Mouse (Mus musculus): Measurements from ENCODE around the gene Best1.

Gene Best1

DNA sequence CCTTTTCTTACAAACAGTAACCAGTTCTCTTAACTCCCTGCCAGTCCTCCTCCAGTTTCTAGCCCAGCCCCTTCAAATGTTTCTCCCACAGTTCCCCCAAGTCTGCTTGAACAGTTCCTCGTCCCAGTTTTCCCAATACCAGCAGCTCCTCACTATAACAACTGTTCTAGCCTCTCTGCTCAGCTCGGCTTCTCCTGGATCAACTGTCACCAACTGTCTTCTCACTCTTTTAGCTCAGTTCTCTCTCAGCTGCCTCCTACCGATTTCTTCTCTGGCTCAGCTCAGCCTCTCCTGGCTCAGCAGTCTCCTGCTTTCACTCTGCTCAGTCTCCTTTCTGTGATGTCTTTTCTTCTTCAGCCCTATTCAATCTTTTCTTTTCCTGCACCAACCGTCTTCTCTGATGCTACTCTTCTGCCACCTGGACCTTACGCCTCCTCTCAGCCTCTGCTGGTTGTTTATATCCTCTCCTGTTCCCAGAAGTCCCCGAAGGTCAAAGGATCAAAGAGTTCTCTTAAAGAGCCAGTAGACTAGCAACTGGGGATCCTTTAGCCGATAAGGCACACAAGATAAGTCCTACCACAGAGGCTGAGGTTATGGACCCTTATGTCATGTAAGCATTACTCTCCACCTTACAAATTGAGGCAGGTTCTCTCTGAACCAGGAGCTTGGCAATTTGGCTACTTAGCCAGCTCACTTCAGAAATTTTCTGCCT is 37.1 kb downstream of the Best1 start:
- DNase-seq (ENCODE audit: low spot score in 2 of 2) = no peak

DNA sequence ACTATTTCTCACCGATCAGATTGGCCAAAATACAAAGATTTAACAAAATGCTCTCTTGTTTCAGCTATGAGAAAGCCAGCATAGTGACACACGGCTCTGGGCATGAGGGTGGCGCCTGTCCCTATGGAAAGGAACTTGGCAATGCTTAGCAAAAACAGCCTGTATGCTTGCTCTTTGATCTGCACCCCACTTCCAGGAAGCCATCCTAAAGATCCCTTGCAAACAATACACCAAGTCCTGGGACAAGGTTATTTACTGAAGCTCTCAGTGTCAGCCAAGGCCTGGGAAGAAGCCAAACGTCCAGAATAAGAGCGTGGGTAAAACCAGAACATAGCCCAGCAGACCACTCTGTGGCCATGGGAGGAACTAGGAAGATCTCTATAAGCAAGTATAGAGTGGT is 40.7 kb downstream of the Best1 start:
- no peak for DNase-seq (ENCODE audit: low spot score in 2 of 2)

DNA sequence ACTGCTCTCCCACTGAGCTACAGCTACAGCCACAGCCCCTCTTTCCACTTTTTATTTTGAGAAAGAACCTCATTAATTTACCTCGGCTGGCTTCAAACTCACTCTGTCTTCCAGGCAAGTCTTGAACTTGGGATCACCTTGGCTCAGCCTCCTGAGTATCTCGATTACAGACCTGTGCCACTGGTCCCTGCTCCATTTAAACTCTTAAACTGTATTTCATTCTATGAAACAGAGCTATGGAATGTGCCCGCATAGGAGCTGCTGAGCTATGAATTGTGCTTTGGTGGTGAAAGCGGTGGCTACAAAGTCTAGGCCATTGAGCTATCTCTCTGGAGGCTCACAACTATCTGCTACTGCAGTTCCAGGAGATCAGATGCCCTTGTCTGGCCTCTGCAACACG is 43.5 kb downstream of the Best1 start:
- no peak for DNase-seq (ENCODE audit: low spot score in 2 of 2)

DNA sequence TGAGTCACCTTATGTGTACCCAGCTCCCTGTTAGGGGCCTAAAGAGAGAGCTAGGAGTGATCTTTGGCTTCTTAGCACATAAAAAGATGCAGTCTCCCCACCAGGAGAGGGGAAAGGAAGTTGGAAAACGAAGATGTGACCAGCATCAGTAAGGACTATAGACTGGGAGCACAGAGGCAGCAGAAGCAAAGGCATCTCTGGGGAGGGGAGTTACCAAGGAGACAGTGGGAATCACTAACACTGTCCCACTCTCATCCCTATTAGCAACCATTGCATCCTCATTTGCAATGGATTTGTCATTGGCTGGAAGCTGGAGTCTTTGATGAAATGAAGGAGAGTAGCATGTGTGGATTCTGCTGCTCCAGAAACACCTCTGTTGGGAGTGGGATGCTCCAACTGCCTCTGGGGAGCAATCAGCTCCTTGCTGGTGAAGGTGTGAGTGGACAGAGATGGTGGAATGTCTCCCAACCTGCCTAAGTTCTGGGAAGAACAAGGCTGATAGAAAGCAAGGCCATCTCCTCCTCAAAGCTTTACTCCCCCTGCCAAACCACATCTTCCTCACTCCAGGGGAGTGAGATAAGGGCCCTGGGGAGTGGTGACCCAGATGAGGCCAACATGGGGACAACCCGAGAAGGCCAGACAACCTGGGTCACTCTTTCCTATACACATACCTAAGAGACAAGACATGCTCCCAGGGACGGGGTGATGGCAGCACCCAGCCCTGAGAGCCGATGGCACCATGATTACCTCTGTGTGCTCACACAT is 44.6 kb downstream of the Best1 start:
- DNase-seq (ENCODE audit: low spot score in 2 of 2) = no peak

DNA sequence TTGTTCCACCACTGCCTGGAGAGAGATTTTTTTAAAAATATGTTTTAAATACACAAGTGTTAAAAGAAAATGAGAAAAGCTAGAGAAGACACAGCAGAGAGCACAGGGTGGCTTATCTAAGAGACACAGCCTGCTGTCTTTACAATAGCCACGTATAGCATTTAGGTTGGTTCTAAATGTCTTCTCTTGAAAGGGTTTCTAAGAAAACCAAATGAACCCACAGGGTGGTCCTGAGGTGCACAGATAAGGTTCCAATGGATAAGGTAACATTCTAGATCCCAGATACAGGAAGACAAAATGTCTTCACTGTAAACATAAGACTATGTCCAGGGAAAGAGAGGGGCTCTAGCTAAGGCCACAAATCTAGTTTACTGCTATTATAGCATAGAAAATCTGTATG is 46.0 kb downstream of the Best1 start:
- DNase-seq (ENCODE audit: low spot score in 2 of 2) = no peak

DNA sequence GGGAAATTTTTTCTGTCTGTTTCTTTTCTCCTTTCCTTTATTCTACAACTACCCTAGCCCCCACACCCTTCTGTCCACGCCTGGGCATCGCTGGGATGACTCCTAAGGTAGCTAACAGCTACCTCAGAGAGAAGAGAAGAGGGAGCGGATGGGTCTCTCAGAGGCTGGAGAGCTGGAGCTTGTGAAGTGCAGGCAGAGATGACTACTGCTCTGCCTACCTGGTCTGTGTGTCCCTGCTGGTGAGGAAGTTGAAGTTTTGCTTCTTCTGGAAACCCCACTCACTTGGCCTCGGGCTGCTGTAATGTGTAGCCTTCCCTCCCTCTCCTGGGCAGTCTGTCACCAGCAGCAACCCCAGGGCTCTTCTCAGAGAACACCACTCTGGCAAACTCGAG is 46.6 kb downstream of the Best1 start:
- DNase-seq (ENCODE audit: low spot score in 2 of 2) = no peak

DNA sequence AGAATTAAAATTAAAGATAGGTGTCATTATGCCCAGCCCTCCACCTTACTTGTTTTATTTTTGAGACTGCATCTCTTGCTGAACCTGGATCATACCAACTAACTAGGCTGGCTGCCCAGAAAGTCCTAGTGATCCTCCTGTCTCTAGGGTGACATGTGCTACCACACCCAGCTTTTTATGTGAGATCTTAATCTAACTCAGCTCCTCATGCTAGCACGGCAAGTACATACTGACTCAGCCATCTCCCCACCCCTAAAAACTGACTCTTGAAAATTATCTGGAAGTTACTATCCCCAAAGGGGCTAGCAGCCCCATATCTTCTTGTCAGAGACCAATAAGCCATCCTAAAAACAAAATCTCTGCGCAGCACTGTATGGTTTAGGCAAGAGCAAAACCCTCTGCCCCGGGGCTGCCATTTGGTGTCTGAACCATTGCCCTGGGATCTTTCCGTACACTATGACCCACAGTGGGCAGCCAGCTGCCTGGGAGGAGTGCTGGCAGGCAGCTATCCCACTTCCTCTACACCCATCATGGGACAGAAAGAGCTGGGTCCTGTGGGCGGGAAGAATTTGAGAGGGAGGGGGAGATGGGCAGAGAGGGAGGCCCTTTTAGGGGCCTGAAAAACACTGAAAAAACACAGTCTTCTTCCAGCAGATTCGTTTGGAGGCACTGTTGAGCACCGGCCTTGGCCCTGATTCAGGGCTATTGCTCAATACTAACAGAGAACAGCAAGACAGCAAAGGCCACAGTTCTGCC is 47.2 kb downstream of the Best1 start:
- DNase-seq (ENCODE audit: low spot score in 2 of 2) = peak in 1 of 2 experiments; percentile 24

DNA sequence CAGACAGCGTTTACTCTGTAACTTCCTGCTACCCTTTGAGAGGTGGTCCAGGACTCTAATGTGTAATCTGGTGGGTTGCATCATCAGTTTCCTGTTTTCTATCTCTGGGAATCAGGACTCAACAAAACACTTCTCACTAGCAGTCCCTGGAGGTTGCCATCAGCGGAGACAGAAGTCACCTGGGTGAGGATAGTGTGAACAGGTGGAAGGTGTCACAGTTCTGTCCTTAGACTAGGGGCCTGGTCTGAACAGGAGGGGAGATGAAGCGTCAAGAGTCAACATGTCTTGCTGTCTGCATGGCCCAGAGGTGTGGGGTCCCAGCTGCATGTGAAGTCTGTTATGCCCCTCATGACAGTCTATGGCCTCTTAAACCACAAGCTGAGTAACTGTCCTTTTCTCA is 48.5 kb downstream of the Best1 start:
- DNase-seq (ENCODE audit: low spot score in 2 of 2) = no peak

DNA sequence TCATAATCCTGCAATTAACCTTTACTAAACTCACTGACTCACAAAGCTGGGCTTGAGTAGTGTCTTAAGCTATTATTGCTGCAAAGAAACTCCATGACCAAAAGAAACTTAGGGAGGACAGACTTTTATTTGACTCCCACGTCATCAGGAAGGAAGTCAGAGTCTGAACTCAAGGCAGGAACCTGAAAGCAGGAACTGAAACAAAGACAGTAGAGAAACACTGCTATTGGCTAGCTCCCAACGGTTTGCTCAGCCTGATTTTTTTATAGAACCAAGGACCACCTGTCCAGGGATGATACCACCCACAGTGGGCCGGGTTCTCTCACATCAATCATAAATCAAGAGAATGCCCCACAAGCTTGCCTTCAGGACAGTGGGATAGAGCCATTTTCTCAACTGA is 49.0 kb downstream of the Best1 start:
- no peak for DNase-seq (ENCODE audit: low spot score in 2 of 2)

DNA sequence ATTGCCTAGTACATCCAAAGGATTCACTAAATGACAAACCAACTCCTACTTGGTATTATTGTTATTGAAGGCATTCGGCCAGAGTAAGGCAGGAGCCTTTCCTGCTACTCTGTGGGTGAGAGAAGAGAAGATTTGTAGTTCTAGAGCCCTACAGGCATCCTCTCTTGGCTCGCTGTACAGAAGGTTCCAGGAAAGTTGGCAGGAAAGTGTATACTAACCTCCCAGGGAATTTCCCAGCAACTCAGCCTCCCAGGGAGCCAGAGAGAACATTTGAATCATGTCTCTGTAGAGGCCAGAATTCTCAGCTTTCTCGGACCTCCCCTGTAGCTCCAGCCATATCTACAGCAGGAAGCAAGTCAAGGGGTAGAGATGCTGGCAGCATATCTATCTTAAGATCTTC is 54.4 kb downstream of the Best1 start:
- no peak for DNase-seq (ENCODE audit: low spot score in 2 of 2)

DNA sequence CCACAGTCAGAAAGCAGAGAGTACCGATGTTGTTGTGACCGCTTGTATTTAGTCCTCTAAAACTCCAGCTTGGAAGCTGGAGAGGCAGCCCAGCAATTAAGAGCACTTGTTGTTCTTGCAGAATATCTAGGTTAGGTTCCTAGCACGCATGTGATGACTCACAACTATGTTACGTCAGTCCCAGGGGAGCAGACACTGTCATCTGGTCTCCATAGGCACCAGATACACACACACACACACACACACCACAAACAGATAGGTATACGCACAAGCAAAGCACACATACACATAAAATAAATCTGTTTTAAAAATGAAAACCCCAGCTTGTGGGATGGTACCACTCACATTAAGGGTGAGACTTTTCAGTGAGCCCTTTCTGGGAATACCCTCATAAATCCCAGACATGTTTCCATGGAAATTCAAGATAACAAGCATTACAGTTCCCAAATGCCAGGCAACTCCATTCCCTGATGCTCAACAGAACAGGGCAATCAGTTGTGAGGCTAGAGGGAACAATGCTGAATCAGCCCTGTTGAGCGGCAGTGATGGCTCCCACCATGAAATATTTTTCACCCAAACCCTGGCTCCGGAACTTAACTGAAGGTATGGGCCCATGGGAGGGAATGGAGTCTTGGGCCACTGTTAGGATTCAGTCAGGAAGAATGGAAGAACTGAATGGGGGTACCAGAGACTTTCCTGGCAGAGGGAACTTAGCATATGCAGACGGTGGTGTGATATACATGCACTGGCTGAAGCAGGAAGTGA is 55.5 kb downstream of the Best1 start:
- DNase-seq (ENCODE audit: low spot score in 2 of 2) = no peak

DNA sequence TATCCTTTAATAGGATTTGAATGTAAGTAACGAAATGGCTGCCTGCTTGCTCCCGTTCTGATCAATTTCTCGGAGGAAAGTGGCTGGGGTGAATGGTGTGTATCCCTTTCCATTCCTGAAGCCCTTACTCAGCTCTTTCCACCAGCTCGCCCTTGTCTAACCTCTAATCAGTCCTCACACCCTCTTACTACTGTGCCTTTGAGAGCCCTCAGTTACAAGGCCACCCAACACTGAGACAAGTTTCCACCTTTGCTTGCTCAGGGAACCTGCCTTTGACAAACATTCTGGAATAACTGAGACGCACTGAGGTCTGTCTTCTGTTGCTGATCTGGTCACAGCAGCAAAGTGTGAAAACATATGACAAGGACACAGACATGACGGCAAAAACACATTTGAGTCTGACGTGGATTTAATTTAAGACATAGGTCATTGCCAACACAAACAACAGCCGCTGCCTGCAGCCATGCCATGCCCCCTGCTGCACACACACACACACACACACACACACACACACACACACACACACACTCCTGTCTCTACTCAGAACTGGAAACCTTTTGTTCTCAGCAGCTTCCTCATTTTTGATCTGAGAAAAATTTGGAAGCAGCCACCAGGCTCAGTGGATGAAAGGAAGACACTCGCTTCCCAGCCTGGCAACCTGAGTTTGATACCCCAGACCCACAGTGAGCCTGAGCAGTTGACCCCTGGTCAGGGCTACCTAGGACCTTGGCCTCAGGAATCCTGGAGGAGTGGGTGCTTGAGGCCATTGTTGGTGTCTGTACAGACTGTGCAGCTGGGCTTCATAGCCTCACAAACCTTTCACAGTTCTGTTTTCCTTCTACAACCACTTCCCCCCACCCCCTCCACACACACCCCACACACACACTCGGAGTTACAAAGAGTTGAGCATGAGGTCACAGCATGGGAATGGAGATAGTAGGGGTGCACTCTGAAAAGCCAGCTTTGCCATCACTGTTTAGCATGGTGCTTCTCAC is 58.6 kb downstream of the Best1 start:
- DNase-seq (ENCODE audit: low spot score in 2 of 2) = no peak

DNA sequence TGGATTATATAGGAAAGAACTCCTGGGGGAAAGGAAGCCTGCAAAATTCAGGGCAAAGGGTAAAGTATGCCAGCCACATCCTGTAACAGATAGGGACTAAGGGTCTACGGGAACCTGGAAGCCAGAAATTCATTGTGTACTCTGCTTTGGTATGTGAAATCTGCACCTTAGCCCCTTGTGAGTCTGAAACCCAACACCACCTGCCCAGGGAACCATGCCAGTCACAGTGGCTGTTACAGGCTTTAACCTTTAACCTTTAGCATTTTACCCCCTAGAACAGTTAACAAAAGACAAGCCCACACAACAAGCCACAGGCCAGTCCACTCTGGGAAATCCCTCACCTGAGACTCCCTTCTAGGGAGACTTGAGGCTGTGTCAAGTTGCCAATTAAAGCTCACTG is 59.6 kb downstream of the Best1 start:
- DNase-seq (ENCODE audit: low spot score in 2 of 2) = no peak

DNA sequence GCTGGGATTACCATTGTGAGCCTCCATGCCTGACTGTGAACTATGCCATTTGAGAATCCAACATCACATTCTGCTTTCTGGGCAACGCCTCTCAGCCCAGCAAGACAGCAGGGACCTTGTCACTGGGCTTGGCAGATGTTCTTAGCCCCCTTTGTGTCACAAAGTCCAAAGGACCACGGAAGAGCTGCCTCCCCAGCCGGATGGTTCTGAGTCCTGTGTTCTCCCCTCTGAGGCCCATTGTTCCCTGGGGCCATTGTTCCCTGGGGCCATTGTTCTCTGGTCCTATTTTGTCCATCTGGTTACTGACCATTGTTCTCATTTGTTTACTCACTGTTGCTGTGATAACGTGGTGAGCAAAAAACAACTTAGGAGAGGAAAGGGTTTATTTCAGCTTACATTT is 60.5 kb downstream of the Best1 start:
- no peak for DNase-seq (ENCODE audit: low spot score in 2 of 2)

DNA sequence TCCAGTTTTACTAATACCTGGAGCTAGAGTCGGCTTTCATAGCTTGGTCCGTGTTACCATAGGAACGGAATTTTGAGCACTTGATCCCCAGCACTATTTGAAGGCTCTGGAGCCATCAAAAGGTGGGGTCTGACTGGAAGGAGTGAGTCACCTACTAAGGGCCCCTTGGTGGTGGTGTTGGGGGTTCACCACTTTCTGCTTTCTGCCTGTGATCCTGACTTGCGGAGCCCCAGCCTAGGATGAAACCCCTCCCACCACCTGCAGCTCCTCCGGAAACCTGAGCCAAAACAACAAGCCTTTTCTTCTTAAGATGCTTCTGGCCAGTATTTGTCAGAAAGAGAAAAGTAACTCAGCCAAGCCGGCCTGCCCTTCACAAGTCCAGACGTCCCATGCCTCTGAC is 61.6 kb downstream of the Best1 start:
- DNase-seq (ENCODE audit: low spot score in 2 of 2) = no peak

DNA sequence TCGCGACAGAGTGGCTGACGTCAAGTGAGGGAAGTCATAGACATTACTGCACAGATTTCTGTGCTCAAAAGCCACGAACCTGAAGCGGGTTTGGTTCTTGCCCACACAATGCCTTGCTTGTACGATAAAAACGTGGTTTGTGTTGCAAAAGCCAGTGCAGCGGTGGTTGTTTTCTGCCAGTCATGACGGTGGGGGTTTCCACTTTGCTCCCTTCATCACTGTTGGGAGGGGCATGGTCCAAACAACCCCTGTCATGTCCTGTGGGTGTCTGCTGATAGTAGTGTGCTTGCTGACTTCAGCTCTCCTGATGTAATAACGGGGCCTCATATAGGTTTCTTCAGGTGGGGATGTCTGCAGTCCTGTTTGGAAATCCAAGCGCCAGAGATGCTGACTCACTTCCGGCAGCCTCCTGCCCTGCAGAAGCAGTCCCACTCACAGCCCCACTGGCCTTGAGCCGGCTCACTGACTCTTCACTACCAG is 62.6 kb downstream of the Best1 start:
- DNase-seq (ENCODE audit: low spot score in 2 of 2) = no peak

DNA sequence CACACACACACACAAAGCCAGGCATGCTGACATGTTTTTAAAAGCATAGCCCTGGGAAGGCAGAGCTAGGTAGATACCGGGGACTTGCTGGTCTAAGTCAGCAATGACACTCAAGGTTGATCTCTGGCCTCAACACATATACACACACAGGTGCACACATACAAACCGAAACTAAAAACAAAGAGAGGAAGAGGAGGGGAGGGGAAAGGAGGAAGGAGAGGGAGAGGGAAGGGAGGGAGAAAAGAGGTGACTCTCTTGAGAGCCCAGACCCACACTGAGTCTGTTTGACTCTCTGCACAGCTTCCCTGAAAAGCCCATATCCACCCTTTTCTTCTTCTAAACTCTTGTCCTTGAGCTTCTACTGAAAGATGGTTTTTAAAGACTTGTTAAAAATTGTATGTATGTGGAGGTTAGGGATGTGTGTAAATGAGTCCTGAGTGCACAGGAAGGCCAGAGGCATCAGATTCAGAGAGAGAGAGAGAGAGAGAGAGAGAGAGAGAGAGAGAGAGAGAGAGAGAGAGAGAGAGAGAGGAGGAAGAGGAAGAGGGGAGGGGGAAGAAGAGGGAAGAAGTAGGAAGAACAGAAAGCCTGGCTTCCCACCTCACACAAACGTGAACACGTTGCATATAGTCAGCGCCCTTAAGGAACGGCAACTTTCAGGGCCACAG is 63.1 kb downstream of the Best1 start:
- DNase-seq (ENCODE audit: low spot score in 2 of 2) = no peak

DNA sequence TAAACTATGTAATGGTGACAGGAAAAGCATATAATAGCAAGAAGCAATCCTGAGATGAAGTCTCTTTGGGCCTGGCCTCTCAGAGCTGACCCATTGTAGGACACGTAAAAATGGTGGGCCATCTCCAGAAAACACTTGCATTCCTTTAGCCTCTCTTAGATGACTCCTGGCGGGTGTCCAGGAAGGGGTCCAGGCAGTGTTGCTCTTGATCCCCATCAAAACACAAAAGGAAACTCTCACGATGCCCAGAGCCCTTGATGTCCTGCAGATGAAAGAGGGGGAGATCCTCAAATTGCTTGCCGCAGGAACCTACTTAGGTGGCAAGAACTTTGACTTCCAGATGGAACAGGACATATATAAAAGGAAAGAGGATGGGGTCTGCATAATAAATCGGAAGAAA is 64.0 kb downstream of the Best1 start:
- DNase-seq (ENCODE audit: low spot score in 2 of 2) = no peak

DNA sequence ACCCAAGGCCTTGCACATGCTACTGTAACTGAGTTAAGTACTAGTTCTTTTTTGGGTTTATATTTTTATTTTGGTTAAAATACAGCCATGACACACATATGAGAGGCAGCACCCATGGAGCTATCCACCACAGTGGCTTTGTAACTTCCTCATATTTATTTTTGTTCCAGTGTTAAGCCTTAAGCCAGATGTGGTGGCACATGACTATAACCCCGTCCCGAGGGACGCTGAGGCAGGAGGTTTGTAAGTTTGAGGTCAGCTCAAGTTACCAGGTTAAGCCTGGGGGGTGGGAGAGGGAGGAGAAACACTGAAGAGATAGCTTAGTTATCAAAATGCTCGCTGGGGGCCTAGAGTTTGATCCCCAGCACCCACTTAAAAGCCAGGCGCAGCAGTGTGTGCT is 64.9 kb downstream of the Best1 start:
- DNase-seq (ENCODE audit: low spot score in 2 of 2) = no peak

Measured in cerebellum, postnatal 4 days (tissue).